ENCODE assay signal across 9 mouse cellular contexts in genomic region chr17:45747858-45748785, GRCm38 (mm10). TPM values are rescaled to one million over a fixed set of nuclear protein-coding genes. Genes with fewer than 3 reads are reported as not detected.
DNase-seq lines count a peak whose midpoint lies in the region; ATAC-seq and TF ChIP-seq lines count a peak whose summit lies in the region.
"Had no signal": no experiment of that assay in that cellular context is flagged by ENCODE, and none has a peak within 500 bp of the region (broad histone marks: within the 10 kb centered on the region; RNA-seq: fewer than 3 reads in every experiment).

No protein-coding gene starts in this region.

- 53% methylated on average over 16 of the region's 16 CpGs for WGBS in liver, postnatal 0 days (ENCODE audit: insufficient replicate concordance)

- H3K4me3 ChIP-seq in embryonic fibroblast, embryonic 13.5 days (ENCODE audit: insufficient read depth, low read length): no peak overlapping the region
- no peak overlapping the region for H3K4me3 ChIP-seq in liver, postnatal 0 days (ENCODE audit: low read depth, low read length)
- H3K4me3 ChIP-seq: midbrain, embryonic 12.5 days had no signal

- peak overlapping the region; percentile 21; the same call in 1 of the 2 replicates for H3K9ac ChIP-seq in liver, postnatal 0 days (replicated peaks)
- H3K9ac ChIP-seq: midbrain, embryonic 12.5 days had no signal

- TF ChIP-seq EP300 in liver, postnatal 0 days (IDR thresholded peaks at IDR 0.05; ENCODE audit: low read depth): peak; percentile 71

- no peaks in the 10 kb centered on the region for H3K9me3 ChIP-seq in liver, postnatal 0 days (ENCODE audit: low read length)
- H3K9me3 ChIP-seq: midbrain, embryonic 12.5 days had no signal

- no peaks in the 10 kb centered on the region for H3K27me3 ChIP-seq in liver, postnatal 0 days (ENCODE audit: insufficient read depth, low read length)
- H3K27me3 ChIP-seq: midbrain, embryonic 12.5 days had no signal

- H3K36me3 ChIP-seq in liver, postnatal 0 days (replicated peaks; ENCODE audit: insufficient read depth, low read length): no peaks in the 10 kb centered on the region
- H3K36me3 ChIP-seq: midbrain, embryonic 12.5 days had no signal

- no peak for TF ChIP-seq POLR2A in embryonic fibroblast, embryonic 13.5 days (IDR thresholded peaks at IDR 0.05; ENCODE audit: low read depth, low read length)

- ATAC-seq in liver, postnatal 0 days: peak; percentile 45
- ATAC-seq in monocyte, adult 5-6 weeks (replicated peaks; ENCODE audit: insufficient number of reproducible peaks, low FRiP score, low TSS enrichment, poor library complexity, severe bottlenecking): no peak

- peaks cover 25% of the 10 kb centered on the region for H3K4me1 ChIP-seq in embryonic fibroblast, embryonic 13.5 days (ENCODE audit: control insufficient read depth, insufficient read depth, low read length)
- peaks cover 20% of the 10 kb centered on the region for H3K4me1 ChIP-seq in liver, postnatal 0 days (ENCODE audit: insufficient read depth)
- H3K4me1 ChIP-seq: midbrain, embryonic 12.5 days had no signal

- peak; percentile 30; the same call in 1 of the 2 replicates for TF ChIP-seq CTCF in embryonic fibroblast, embryonic 13.5 days (IDR thresholded peaks at IDR 0.05; ENCODE audit: borderline replicate concordance, insufficient read depth, low read length)
- peak; percentile 80 for TF ChIP-seq CTCF in liver, postnatal 0 days (IDR thresholded peaks at IDR 0.05; ENCODE audit: low read depth)

- no peak overlapping the region for H3K27ac ChIP-seq in embryonic fibroblast, embryonic 13.5 days (ENCODE audit: insufficient read depth, low read length)
- H3K27ac ChIP-seq in liver, postnatal 0 days (ENCODE audit: low read depth): peak overlapping the region; percentile 44; the same call in 1 of the 2 replicates
- H3K27ac ChIP-seq: midbrain, embryonic 12.5 days had no signal

- intact Hi-C loops in heart, postnatal 10 days (cut with DNase I): no loop called here

- DNase-seq in ovary, adult 18-20 months (ENCODE audit: low spot score): peak; percentile 41
- DNase-seq in ovary, postnatal 10 days (ENCODE audit: low spot score): no peak
- peak; percentile 74 for DNase-seq in adrenal gland, postnatal 25 days
- peak; percentile 82 to 88 for DNase-seq in heart, postnatal 10 days
- DNase-seq in liver, postnatal 0 days: peak; percentile 74
- no peak for DNase-seq in urinary bladder, postnatal 14 days (ENCODE audit: low spot score)

- H3K4me2 ChIP-seq in liver, postnatal 0 days (ENCODE audit: low read depth, low read length): peak overlapping the region; percentile 58
- H3K4me2 ChIP-seq: midbrain, embryonic 12.5 days had no signal

RNA-seq across cellular contexts. Expression of gene 1600014C23Rik, which starts 14.5 kb away (rescaled TPM):
- total RNA-seq in adrenal gland, postnatal 25 days (2021): not detected in 2 replicates
- not detected in 2 replicates for polyA plus RNA-seq in embryonic fibroblast, embryonic 13.5 days (2011; ENCODE audit: insufficient read length, low read depth, missing spikeins)
- total RNA-seq in heart, postnatal 10 days (2021): not detected
- polyA plus RNA-seq in liver, postnatal 0 days (2015; fragmentation: Nextera tagmentation; extraction: Ambion mirVana): not detected in 2 replicates
- not detected in 3 replicates for total RNA-seq in monocyte, adult 5-6 weeks (2017)
- polyA plus RNA-seq: midbrain, embryonic 12.5 days had no signal

Comparison
In these comparisons a context has a peak if more than half of its experiments do, and no peak if none do; other contexts are left out.
1. DNase-seq: peak in ovary, adult 18-20 months (single experiment), adrenal gland, postnatal 25 days (single experiment), heart, postnatal 10 days (2 of 2) and liver, postnatal 0 days (single experiment); none in ovary, postnatal 10 days (single experiment) and urinary bladder, postnatal 14 days (single experiment).